8 mouse cellular contexts compared by ENCODE assay signal in the genomic region with DNA sequence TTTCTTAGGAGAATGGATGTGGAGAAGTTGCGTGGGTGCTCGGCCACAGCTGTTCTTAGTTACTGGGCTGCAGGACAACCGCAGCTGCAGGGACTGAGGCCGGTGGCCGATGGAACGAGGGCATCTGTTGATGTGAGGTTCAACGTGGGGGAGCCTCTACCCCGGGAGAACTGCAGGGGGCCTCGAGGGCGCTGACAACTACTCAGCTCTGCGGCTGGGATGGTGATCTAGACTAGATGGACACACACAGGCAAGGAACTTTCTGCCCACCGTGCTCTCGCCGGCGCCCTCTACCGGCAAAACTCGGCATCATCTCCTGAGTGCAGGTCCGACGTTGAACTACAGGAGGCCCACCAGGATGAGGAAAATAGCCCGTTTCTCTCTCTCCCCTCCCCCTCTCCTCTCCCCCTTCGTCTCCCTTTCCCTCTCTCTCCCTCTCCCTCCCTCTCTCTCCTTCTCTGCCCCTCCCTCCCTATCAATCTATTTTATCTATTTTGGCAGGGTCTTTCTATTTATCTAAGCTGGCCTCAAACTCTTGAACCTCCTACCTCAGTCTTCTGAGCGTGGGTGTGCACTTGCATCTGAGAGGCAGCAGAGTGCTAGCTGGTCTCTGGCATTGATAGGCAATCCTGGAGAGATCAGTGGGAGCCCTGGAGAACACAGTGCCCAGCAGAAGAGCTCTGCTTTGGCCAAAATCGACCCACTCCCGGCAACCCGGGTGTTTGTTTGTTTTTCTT. TPM values are rescaled to one million over a fixed set of nuclear protein-coding genes. Genes with fewer than 3 reads are reported as not detected.
DNase-seq lines count a peak whose midpoint lies in the region; ATAC-seq and TF ChIP-seq lines count a peak whose summit lies in the region.

No protein-coding gene starts in this region.

- POLR2A ChIA-PET in Patski (lab: Charles Lee), result interaction anchor here (0.6 to 1.5 kb wide), 6 partner anchors 9 to 383 kb away, joined by 3 to 8 read pairs (median 4); no protein-coding TSS in a partner anchor

- peak; percentile 58 for ATAC-seq in Patski
- ATAC-seq in hindbrain, embryonic 12.5 days (ENCODE audit: low FRiP score), result peak; percentile 20; the same call in 1 of the 2 replicates
- peak; percentile 70 for ATAC-seq in lung, embryonic 16.5 days (ENCODE audit: low read depth)

- H3K4me1 ChIP-seq in hindbrain, embryonic 12.5 days, result peaks cover 28% of the 10 kb centered on the region
- peaks cover 24% of the 10 kb centered on the region for H3K4me1 ChIP-seq in lung, embryonic 16.5 days (replicated peaks; ENCODE audit: control insufficient read depth, insufficient read depth, low read length)

- H3K36me3 ChIP-seq in hindbrain, embryonic 12.5 days, result no peaks in the 10 kb centered on the region
- H3K36me3 ChIP-seq in lung, embryonic 16.5 days (ENCODE audit: control insufficient read depth, insufficient read depth, low read length), result no peaks in the 10 kb centered on the region

- H3K4me3 ChIP-seq in hindbrain, embryonic 12.5 days, result no peak overlapping the region
- H3K4me3 ChIP-seq in lung, embryonic 16.5 days (ENCODE audit: low read length), result 0 out of 2 replicates have a peak overlapping the region, but pooled peaks have one; percentile 1

- H3K9me3 ChIP-seq in hindbrain, embryonic 12.5 days (replicated peaks), result no peaks in the 10 kb centered on the region
- H3K9me3 ChIP-seq in lung, embryonic 16.5 days (ENCODE audit: control insufficient read depth, low read length), result no peaks in the 10 kb centered on the region

- 20% methylated on average over 25 of the region's 25 CpGs for WGBS in hindbrain, embryonic 12.5 days
- 9% methylated on average over 24 of the region's 25 CpGs for WGBS in lung, embryonic 16.5 days

- TF ChIP-seq CTCF in Patski (IDR thresholded peaks at IDR 0.05), result peak; percentile 94

- DNase-seq in Patski (ENCODE audit: low read depth, low spot score), result no peak
- peak; percentile 83 for DNase-seq in cerebellum, adult 9-11 months
- DNase-seq in frontal cortex, postnatal 14 days (ENCODE audit: low spot score in 2 of 2), result peak; percentile 68 to 85
- peak; percentile 81 for DNase-seq in layer of hippocampus, adult 9-11 months
- DNase-seq in retina, embryonic 14.5 days (ENCODE audit: low spot score), result peak; percentile 92
- peak; percentile 91 to 95 for DNase-seq in thymus, postnatal 36 days

- H3K27ac ChIP-seq in hindbrain, embryonic 12.5 days, result no peak overlapping the region
- H3K27ac ChIP-seq in lung, embryonic 16.5 days (ENCODE audit: low read length), result peak overlapping the region; percentile 73

- in situ Hi-C loops in Patski (cut with MboI; ENCODE audit: low pct_unique_long_range_greater_than_20kb), result no loop called here

- no peak overlapping the region for H3K4me2 ChIP-seq in hindbrain, embryonic 12.5 days (replicated peaks)
- H3K4me2 ChIP-seq in lung, embryonic 16.5 days (ENCODE audit: low read depth, low read length), result peak overlapping the region; percentile 12; the same call in 1 of the 2 replicates

- CTCF ChIA-PET in Patski (lab: Charles Lee), result interaction anchor here (0.6 to 4.7 kb wide), 19 partner anchors 9 to 155 kb away, joined by 3 to 33 read pairs (median 6); no protein-coding TSS in a partner anchor

- H3K27me3 ChIP-seq in Patski, result no peaks in the 10 kb centered on the region
- H3K27me3 ChIP-seq in hindbrain, embryonic 12.5 days, result no peaks in the 10 kb centered on the region
- no peaks in the 10 kb centered on the region for H3K27me3 ChIP-seq in lung, embryonic 16.5 days (ENCODE audit: control insufficient read depth, insufficient read depth, low read depth, low read length)

- no peak overlapping the region for H3K9ac ChIP-seq in hindbrain, embryonic 12.5 days
- H3K9ac ChIP-seq in lung, embryonic 16.5 days (ENCODE audit: low read length), result peak overlapping the region; percentile 50; the same call in 1 of the 2 replicates

RNA-seq across cellular contexts. Expression of gene Cox4i2, which starts 12.6 kb away (rescaled TPM):
- polyA plus RNA-seq in Patski (2021), result 0.14 TPM
- polyA plus RNA-seq in hindbrain, embryonic 12.5 days (2016; fragmentation: Nextera tagmentation; extraction: Ambion mirVana), result 5.0 and 5.3 TPM in 2 replicates
- polyA plus RNA-seq in lung, embryonic 16.5 days (2015; fragmentation: Nextera tagmentation; extraction: Ambion mirVana), result 99.6 and 104 TPM in 2 replicates

RNA-seq across cellular contexts. Expression of gene Id1, which starts 30.5 kb away (rescaled TPM):
- polyA plus RNA-seq in Patski (2021), result 117 TPM
- 157 and 159 TPM in 2 replicates for polyA plus RNA-seq in hindbrain, embryonic 12.5 days (2016; fragmentation: Nextera tagmentation; extraction: Ambion mirVana)
- 186 and 189 TPM in 2 replicates for polyA plus RNA-seq in lung, embryonic 16.5 days (2015; fragmentation: Nextera tagmentation; extraction: Ambion mirVana)

Comparison
In these comparisons a context has a peak if more than half of its experiments do, and no peak if none do; other contexts are left out.
1. ATAC-seq: peak in every context shown above with its lines; median percentile 70 in lung, embryonic 16.5 days; 58 in Patski; 20 in hindbrain, embryonic 12.5 days.
2. RNA of gene Cox4i2, which starts 12.6 kb away (polyA plus RNA-seq): 99.6 to 104 TPM in lung, embryonic 16.5 days; 5.0 to 5.3 TPM in hindbrain, embryonic 12.5 days and 0.14 TPM in Patski (single experiment); every median in the first group is over 10 times any median in the second.